Mouse (Mus musculus) G1E (cell line): ENCODE results near the gene Nr4a2.

ENCODE experiments used
- CTCF ChIP-seq: IDR thresholded peaks from 2 replicates; pipeline ENCODE4 v1.5.1; 2012; ENCODE audit warnings: low read depth, low read length, inconsistent platforms, mixed read lengths
- GATA1 ChIP-seq: IDR thresholded peaks from 2 replicates; pipeline ENCODE4 v1.6.1; 2012; ENCODE audit warnings: borderline replicate concordance, low read length, inconsistent platforms, mixed read lengths

DNA sequence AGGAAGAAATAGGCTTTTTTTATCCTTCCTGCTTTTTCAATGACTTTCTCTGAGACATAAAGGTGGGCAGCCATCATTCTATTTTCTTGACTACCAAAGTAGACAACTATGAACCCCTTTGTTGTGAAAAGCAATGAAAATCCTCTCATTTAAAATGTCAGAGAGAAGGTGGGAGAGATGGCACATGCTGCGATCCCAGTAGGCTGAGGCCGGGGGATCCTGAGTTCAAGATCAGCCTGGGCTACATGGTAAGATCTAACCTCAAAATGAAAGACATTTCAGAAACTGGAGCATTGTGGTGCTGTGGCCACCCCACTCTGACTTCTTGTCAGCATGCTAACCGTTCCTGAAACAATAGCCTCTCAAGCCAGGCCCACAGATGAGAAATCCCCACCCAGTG, 23.6 kb downstream of the Nr4a2 start:
- TF ChIP-seq CTCF (no peak), GATA1 (no peak)
